Mouse (Mus musculus): ENCODE results near the gene Exd2.

DNA sequence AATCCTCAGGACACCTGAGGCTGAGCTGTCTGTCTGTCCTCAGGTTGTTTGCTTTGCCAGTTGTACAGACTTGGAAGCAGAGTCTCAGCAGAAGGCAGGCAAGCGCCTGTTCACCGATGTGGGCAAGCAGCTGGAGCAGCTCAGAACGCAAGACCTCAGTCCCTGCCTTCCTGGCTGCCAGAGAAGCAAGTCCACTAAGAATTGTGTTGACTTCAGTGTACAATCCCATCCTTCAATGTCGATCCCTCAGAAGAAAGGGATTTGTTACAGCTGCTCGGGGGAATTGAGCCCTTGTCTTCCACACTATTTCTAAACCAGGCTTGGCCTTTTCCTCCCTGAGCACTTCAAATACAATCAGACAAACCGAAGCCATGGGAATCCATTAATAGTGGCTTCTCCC is 75.4 kb downstream of the Exd2 start:
- TF ChIP-seq CTCF (IDR thresholded peaks at IDR 0.05; ENCODE audit: borderline replicate concordance, extremely low read depth, insufficient read depth, insufficient read length) (no peak), POLR2A (IDR thresholded peaks at IDR 0.05; ENCODE audit: borderline replicate concordance, extremely low read depth, insufficient read depth, insufficient read length, poor library complexity, severe bottlenecking) (no peak)

Data from brain, embryonic 14.5 days (tissue).